Mouse (Mus musculus) inflammation-experienced regulatory T-cells, adult 6 months (primary cell): ENCODE data around the gene Kcna6. TPM values are rescaled to one million over a fixed set of nuclear protein-coding genes. Genes with fewer than 3 reads are reported as not detected.

ENCODE experiments used
- ATAC-seq: one replicate; pipeline ENCODE4 v1.8.0; 2017
- polyA plus RNA-seq, 3 experiments: library from polyadenylated mRNA; unstranded; fragments of 100-300 nt; shearing (Covaris generic); gene quantifications; one replicate each; pipeline ENCODE4 v1.2.1; 2017

Gene Kcna6
- polyA plus RNA-seq, 3 experiments from 2014 or later = not detected

DNA sequence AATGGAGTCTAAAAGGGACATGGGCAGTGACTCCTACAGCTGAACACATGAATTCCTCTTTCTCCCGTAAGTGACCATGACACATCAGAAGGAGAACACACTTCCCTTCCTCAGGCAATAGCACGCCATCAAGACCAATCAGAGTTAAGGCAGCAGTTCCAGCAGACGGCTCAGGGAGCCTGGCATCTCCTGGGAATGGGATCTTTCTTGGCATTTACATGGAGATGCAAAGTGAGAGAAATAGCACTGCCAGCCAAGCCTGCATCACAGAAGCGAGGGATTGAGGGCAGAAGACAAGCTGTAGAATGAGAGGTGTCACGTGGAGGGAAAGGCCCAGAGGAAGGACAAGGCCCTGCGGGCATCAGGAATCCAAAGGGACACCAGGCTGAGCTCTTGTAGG, 7.8 kb downstream of the Kcna6 start:
- ATAC-seq = no peak

DNA sequence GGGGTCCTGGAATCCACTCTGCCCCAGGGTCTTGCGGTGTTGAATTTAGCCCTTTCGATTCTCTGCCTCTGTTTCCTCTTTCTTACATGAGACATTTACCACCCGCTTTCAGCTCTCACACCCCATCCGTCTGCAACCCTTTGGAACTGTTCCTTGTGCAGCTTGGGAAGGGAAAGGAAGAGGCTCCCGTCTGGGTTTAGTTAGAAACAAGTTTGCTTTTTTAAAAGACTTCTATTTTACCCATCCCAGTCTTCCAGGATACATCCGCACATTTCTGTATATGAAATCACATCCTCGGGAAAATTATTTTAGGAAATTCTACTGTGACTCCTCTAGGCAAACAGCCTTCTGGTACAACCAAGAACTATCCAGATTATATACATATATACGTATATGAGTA, 11.7 kb downstream of the Kcna6 start:
- no peak for ATAC-seq

DNA sequence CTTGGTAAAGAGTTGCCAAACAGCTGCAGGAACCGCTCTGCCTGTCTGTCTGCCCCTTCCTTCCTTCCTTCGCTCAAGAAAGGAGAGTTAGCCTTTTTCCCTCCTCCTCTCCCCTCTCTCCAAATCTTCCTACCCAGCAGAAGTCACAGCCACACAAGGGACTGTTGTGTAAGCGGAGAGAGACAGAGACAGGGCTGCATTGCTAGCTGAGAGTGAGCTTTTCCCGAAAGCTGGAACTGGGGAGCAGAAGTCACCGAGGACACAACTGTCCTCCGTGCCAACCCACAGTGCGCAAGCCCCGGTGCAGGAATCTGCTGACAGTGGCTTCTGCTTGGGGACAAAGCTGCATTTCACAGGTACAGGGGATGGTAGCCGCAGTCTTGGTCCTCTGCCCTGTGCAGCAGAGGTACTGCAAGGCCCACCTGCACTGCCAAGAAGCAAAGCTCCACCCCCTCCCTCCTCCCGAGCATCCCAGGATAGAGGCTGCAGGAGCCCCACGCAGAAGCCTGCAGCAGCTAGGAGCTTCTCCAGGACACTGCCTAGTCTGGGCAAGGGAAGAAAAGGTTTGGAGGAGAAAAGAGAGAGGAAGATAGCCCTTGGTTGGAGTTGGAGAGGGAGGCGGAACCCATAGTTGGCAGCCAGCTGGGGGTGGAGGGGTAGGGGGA, 21.9 kb downstream of the Kcna6 start:
- ATAC-seq = no peak

DNA sequence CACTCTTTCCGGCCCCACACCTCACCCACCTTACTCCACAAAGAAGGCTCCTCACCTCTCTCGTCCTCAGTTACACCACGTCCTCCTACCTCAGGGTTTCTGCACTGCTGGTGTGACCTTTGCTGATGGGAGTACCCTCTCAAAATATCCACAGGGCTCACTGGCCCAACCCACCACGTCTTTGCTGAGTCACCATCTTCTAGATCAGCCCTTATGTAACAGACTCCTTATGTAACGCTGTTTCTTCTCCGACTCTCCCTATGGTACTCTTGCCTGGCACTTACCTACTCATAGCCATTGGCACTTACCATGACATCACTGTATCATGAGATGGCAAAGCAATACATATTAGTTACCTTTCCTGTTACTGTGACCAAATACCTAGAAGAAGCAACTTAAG, 27.9 kb downstream of the Kcna6 start:
- no peak for ATAC-seq

DNA sequence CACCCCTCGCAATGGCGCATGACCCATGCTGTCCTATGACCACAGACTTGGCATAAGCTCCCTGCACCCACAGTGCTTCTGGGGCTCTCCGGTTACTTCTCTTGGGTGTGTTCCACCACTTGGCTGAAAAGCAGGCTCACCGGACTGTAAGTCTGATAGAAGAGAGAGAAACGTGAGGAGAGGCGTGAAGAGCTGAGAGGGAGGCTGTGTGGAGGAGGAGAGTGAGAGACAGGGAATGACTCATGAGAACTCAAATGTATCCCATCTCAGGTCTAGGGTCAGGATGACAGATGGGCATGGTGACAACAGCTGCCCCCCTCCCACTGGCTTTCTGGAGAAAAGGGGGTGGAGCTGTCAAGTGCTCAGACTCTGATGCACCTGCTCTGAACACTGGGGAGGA, 34.5 kb downstream of the Kcna6 start:
- ATAC-seq = no peak

DNA sequence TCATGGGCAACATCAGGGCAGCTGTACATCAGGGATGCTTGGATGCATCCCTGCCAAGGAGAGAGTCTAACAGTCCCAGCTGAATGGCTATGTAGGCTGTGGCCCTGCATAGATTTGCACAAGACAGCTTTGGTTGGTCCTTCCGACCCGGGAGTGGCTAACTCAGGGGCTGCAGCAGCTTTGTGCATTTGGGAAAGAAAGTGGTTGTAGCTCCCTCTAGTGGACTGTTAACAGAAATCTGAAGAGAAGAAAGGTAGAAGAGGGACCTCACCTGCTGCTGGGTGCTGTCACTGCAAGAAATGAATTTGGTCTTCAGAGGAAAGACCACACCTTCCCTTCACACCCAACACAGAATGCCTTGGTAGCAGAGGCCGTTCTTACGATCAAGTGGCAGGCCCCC, 36.0 kb downstream of the Kcna6 start:
- no peak for ATAC-seq

DNA sequence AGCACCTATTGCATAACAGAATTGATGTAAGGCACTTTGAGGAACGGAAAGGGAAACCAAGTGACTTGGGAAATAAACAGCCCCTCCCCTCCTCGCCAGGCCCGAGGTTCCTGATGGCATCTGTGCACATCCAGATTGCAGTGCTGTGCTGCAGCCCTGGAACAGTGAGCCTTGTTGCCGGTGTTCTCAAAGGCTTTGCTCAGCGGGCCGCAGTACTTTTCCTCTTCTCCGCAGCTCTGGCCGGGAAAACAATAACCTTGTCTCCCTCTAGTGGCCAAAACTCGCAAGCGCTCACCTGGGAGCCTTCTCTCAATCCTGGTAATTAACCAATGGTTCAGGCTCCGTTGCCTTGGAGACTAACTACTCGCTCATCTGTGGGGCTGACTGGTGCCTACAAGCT, 38.4 kb downstream of the Kcna6 start:
- no peak for ATAC-seq

DNA sequence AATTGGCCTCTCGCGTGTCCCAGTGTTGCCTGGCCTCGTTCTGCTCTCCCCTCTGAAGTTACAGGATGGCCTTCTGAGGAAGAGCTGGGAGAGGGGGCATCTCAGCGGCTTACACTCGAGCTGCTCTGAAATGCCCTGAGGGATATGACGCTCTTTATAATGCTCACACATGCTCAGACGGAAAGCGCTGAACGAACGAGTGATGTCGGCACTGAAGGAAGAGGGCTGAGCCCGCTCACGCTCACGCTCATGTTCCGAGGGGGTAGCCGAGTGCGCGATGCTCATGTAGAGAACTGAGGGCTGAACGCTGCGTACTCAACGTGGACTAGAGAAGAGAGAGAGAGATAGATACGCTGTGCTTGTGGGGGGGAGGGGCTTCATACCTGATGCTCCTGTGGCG, 39.3 kb downstream of the Kcna6 start:
- ATAC-seq = no peak

DNA sequence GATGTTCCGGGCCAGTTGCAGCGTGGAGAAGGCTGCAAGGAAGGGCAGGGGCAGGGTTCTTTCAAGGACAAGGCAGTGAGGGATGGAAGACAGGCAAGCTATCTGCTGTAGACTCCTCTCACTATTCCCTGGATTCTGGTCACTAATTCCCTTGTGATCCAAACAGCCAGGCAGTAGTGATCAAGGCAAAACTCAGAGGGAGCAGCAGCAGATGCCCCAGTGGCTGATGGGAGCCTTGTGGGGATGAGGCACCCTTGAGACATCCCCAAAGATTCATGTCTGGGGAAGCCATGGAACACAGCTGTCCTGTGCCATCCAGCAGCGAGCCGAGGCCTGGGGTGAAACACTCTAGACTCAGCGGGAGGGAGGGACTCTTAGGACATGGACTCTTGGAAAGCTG, 40.5 kb downstream of the Kcna6 start:
- ATAC-seq = no peak

DNA sequence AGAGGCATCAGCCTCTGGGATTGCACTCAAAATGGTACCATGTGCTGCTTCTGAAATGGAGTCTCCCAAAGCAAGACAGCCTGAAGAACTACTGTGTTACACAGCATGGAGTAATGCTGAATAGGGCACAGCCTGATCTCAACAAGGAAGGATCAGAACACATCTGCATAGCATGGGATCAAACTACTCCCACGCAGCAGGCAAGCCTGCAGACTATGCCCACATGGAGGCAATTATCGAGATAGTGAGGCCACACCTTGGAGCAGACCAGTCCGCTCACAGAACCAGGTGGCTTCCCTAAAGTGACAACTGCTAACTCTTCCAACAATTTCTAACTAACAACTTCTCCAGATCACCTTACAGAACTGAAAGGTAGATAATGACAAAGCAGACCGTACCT, 53.4 kb downstream of the Kcna6 start:
- ATAC-seq = no peak

DNA sequence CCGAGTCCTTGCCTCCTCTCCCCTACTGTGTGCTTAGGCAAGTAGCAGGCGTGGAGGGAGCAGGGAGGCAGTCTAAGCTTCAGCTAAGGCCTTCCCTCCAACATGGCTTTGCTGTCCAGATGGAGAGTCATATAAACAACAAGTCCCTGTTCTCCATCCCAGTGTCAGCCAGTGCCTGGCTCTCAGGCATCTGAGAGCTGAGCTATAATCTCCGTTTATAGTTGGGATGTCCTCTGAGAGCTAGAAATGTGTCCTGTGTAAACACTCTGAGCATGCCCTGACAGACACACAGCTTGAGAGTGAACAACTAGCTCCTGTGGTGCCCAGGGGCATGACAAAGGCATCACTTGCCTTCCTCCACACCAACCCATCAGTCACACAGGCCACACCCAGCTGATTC, 55.3 kb downstream of the Kcna6 start:
- ATAC-seq = no peak

DNA sequence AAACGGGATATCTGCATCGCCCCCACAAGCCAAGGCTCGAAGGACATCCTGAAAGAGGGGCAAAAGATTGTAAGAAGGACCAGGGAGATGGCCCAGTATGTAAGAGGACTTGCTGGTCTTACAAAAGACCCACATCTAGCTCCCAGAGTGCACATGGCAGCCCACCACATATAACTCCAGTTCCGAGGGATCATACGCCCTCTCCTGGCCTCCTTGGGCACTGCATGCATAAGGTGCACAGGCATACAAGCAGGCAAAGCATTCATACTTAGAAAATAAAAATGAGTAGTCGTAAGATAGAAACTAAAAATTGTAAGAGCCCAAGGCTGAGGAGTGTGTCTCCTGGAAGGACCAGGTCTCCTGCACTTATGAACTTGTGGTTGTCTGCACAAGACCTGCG, 61.5 kb downstream of the Kcna6 start:
- no peak for ATAC-seq

DNA sequence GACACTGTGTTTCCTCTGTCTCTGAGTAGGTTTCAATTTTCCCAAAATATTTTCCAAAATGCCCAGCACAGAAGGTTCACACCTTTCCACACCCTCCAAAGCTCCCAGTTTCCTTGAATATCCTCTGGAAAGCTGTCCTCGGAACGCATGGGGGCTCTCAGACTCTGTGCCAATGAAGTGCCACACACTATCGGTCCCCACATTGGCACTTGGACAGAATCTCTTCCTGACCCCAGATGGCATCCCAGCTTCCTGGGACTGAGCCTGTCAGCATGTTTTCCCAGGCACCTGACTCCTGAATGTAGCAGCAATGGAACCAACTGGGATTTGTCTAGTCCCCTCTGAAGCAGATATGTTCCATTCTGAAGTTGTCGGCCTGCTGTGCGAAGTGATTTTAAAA, 73.5 kb downstream of the Kcna6 start:
- ATAC-seq = no peak

DNA sequence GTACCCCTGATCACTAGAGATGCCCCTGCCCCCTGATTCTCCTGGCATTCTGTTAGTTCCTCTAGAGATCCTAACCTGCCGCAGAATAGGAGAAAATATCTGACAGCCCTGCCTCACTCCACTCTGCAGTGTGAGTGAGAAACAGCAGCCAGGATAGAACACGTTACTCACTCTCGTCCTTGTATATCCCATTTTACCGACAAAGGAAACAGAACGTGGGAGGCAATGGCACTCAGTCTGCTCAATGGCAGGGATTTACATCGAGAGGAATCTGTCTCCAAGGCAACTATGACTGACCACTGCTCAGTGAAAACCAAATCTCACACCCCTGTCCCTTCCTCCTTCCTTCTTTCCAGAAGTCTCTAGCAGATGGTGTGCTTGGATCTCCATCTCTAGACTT, 74.4 kb downstream of the Kcna6 start:
- no peak for ATAC-seq

DNA sequence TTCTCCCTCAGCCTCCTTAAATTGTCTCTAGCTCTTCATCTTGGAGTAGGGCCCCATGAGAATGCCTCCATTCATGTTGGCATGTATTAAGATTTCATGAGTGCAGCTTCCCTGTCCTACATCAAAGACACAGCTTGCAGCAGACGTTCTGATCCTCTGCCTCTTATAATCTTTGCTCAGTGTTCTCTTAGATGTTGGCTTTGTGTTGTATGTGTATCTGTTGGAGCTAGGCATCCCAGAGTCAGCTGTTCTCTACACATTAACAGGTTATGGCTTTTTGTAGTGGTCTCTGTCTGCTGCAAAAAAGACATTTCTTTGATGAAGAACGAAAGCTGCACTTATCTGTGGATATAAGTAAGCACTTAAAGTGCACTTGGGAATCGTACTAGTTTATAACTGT, 75.9 kb downstream of the Kcna6 start:
- ATAC-seq = no peak

Other genes with a start within 250 kb of the Kcna6 start
- gene Kcna5, start 205.3 kb downstream of the Kcna6 start, polyA plus RNA-seq = not detected
- gene Kcna1, start 94.3 kb downstream of the Kcna6 start, polyA plus RNA-seq = not detected
- gene Ndufa9, start 108.5 kb upstream of the Kcna6 start, polyA plus RNA-seq = 100 to 1,000 TPM; 157 to 186 (median 185) TPM
- gene Akap3, start 112.4 kb upstream of the Kcna6 start, polyA plus RNA-seq = not detected
- gene Dyrk4, start 181.2 kb upstream of the Kcna6 start, polyA plus RNA-seq = under 1 TPM in 2 of 3 experiments, not detected in 1; 0.21 to 0.71 TPM
- gene Rad51ap1, start 198.9 kb upstream of the Kcna6 start, polyA plus RNA-seq = 10 to 100 TPM in 1 of 3 experiments, 1 to 10 TPM in 2; 5.8 to 36.4 (median 6.2) TPM
- gene D6Wsu163e, start 199.3 kb upstream of the Kcna6 start, polyA plus RNA-seq = 10 to 100 TPM; 10.2 to 13.3 (median 13.1) TPM